Mouse (Mus musculus) naive thymus-derived CD4-positive, alpha-beta T cell, adult 5 months (primary cell): Measurements from ENCODE around the gene Adam23. TPM values are rescaled to one million over a fixed set of nuclear protein-coding genes. Genes with fewer than 3 reads are reported as not detected.

Experiments used
- polyA plus RNA-seq: library from polyadenylated mRNA; unstranded; fragments of 100-300 nt; shearing (Covaris generic); gene quantifications from one replicate; pipeline ENCODE4 v1.2.1, GENCODE M21; 2017

Gene Adam23
- not detected for polyA plus RNA-seq

GRCm38 (mm10) chr1:63445656-63446046, at the start of gene Adam23:
Gene Adam23 (plus strand): TSS chr1:63445891.

DNA sequence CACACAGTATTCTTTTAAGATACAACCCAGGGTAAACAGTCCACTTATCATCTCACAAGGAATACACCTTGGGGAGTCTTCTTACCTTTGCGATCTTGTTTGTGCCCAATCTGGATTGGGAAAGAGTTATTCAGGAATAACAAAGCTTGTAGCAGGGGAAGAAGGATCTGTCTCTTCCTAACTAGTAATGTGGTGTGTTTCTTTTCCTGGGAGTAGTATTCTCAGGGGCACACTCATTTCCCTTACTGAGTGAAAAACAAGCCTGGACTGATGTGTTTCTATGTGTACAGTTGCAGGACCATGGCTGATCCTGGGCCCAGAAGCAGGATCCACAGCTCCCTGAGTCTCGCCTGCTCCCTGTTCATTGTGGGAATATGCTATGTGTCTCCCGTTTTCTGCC, 170.0 kb downstream of the Adam23 start, which contains the start of gene Gm39653:
Gene Gm39653, plus strand, starts transcription at position 301 of the 400 bp plus-strand sequence.

Other genes with a start within 250 kb of the Adam23 start
- not detected for gene Gpr1, start 231.3 kb upstream of the Adam23 start, polyA plus RNA-seq
- 0.09 TPM for gene Zdbf2, start 172.6 kb upstream of the Adam23 start, polyA plus RNA-seq
- gene Gm39653, start 170.1 kb downstream of the Adam23 start, polyA plus RNA-seq: not detected
- not detected for gene Dytn, start 241.0 kb downstream of the Adam23 start, polyA plus RNA-seq